Mouse (Mus musculus) hindbrain, embryonic 13.5 days (tissue): ENCODE results near the gene Wdr73. TPM values are rescaled to one million over a fixed set of nuclear protein-coding genes. Genes with fewer than 3 reads are reported as not detected.

ENCODE experiments used
- ATAC-seq: fragments of 200-750 bp; cut with Nextera tagmentation; 2 replicates; pipeline ENCODE4 v1.8.0; 2017; ENCODE audit warnings: moderate TSS enrichment; ENCODE audit not compliant: low FRiP score
- H3K27ac ChIP-seq: fragments of 300-500 bp; sonication (generic); 2 replicates; pipeline ENCODE4 v1.5.1; 2015; ENCODE audit warnings: inconsistent platforms, mild to moderate bottlenecking, moderate library complexity
- H3K27me3 ChIP-seq: fragments of 300-500 bp; sonication (generic); 2 replicates; pipeline ENCODE4 v1.6.1; 2015; ENCODE audit warnings: mild to moderate bottlenecking, inconsistent platforms
- H3K36me3 ChIP-seq: fragments of 300-500 bp; sonication (generic); 2 replicates; pipeline ENCODE4 v1.6.1; 2015; ENCODE audit warnings: mild to moderate bottlenecking, inconsistent platforms
- H3K4me1 ChIP-seq: fragments of 300-500 bp; sonication (generic); replicated peaks from 2 replicates; pipeline ENCODE4 v1.6.1; 2015; ENCODE audit warnings: inconsistent platforms
- H3K4me2 ChIP-seq: fragments of 300-500 bp; sonication (generic); 2 replicates; pipeline ENCODE4 v1.6.1; 2015; ENCODE audit warnings: inconsistent platforms, mild to moderate bottlenecking, moderate library complexity
- H3K4me3 ChIP-seq: fragments of 300-500 bp; sonication (generic); 2 replicates; pipeline ENCODE4 v1.5.1; 2015; ENCODE audit warnings: mild to moderate bottlenecking, inconsistent platforms
- H3K9ac ChIP-seq: fragments of 300-500 bp; sonication (generic); 2 replicates; pipeline ENCODE4 v1.6.1; 2015; ENCODE audit warnings: mild to moderate bottlenecking, inconsistent platforms
- H3K9me3 ChIP-seq: fragments of 300-500 bp; sonication (generic); 2 replicates; pipeline ENCODE4 v1.6.1; 2016; ENCODE audit warnings: inconsistent platforms
- WGBS: fragments of 180-500 bp; shearing (Covaris S2); methylation state at CpG from one replicate; pipeline ENCODE4 v1.1.7; 2015; 5-methylcytosine and 5-hydroxymethylcytosine counted together
- polyA plus RNA-seq: library from polyadenylated mRNA; unstranded; fragments of >200 nt; fragmentation: Nextera tagmentation; extraction: Ambion mirVana; gene quantifications from 2 replicates; pipeline ENCODE4 v1.2.1, GENCODE M21; 2015

The Wdr73 gene
- polyA plus RNA-seq, 1 experiment from 2014 or later: 36.5 TPM

GRCm38 (mm10) chr7:80846280-80846678, 54.8 kb downstream of the Wdr73 start:
- ATAC-seq: no peak
- H3K4me3 ChIP-seq: no peak overlapping the region
- H3K27me3 ChIP-seq: 0 out of 2 replicates have a peak, but pooled peaks cover 2% of the 10 kb centered on the region
- H3K9ac ChIP-seq: no peak overlapping the region
- no peaks in the 10 kb centered on the region for H3K4me1 ChIP-seq
- no peaks in the 10 kb centered on the region for H3K9me3 ChIP-seq
- WGBS: 92% methylated on average over 10 of the region's 10 CpGs
- no peak overlapping the region for H3K27ac ChIP-seq
- H3K4me2 ChIP-seq: no peak overlapping the region
- H3K36me3 ChIP-seq: no peaks in the 10 kb centered on the region

GRCm38 (mm10) chr7:80845621-80846279, 55.3 kb downstream of the Wdr73 start:
- H3K4me1 ChIP-seq: no peaks in the 10 kb centered on the region
- no peaks in the 10 kb centered on the region for H3K9me3 ChIP-seq
- H3K9ac ChIP-seq: no peak overlapping the region
- 79% methylated on average over 15 of the region's 15 CpGs for WGBS
- H3K27ac ChIP-seq: no peak overlapping the region
- no peak for ATAC-seq
- H3K36me3 ChIP-seq: no peaks in the 10 kb centered on the region
- H3K4me2 ChIP-seq: no peak overlapping the region
- 0 out of 2 replicates have a peak, but pooled peaks cover 2% of the 10 kb centered on the region for H3K27me3 ChIP-seq
- H3K4me3 ChIP-seq: no peak overlapping the region

GRCm38 (mm10) chr7:80844691-80845090, 56.4 kb downstream of the Wdr73 start:
- 96% methylated on average over 12 of the region's 12 CpGs for WGBS
- Histone ChIP-seq H3K27me3 (0 out of 2 replicates have a peak, but pooled peaks cover 5% of the 10 kb centered on the region), H3K4me3 (no peak overlapping the region), H3K4me2 (no peak overlapping the region), H3K27ac (no peak overlapping the region), H3K4me1 (no peaks in the 10 kb centered on the region), H3K9ac (no peak overlapping the region), H3K9me3 (no peaks in the 10 kb centered on the region), H3K36me3 (no peaks in the 10 kb centered on the region)
- no peak for ATAC-seq

GRCm38 (mm10) chr7:80843910-80844640, 57.0 kb downstream of the Wdr73 start:
- Histone ChIP-seq H3K9ac (no peak overlapping the region), H3K27ac (no peak overlapping the region), H3K9me3 (no peaks in the 10 kb centered on the region), H3K4me1 (no peaks in the 10 kb centered on the region), H3K36me3 (no peaks in the 10 kb centered on the region), H3K27me3 (0 out of 2 replicates have a peak, but pooled peaks cover 5% of the 10 kb centered on the region), H3K4me3 (no peak overlapping the region), H3K4me2 (no peak overlapping the region)
- ATAC-seq: no peak
- 91% methylated on average over 8 of the region's 8 CpGs for WGBS

- ATAC-seq: no peak
- Histone ChIP-seq H3K27ac (no peak overlapping the region), H3K9ac (no peak overlapping the region), H3K9me3 (no peaks in the 10 kb centered on the region), H3K4me2 (no peak overlapping the region), H3K36me3 (no peaks in the 10 kb centered on the region), H3K4me1 (no peaks in the 10 kb centered on the region), H3K27me3 (0 out of 2 replicates have a peak, but pooled peaks cover 5% of the 10 kb centered on the region), H3K4me3 (no peak overlapping the region)
- WGBS: 96% methylated on average over 1 of the region's 1 CpGs
Measured at GRCm38 (mm10) chr7:80843176-80843575, 57.9 kb downstream of the Wdr73 start.

DNA sequence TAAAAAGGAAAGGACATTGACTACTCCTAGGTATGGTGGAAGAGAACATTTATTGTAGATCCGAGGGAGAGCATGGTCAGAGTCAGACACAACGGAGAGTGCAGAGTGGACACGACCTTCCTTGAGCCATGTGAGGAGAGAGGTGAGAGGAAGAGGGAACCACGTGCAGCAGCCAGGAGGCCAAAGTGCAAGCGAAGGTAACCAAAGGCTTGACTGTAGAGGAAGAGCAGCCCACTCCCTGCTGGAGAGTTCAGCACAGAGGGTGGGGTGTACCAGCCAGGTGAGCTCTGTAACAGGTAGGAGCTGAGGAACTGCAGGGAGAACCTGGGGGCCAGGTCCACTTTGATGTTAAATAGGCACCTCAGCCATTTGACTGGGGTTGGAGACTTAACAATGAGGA, 58.9 kb downstream of the Wdr73 start:
- ATAC-seq: no peak
- H3K27ac ChIP-seq: no peak overlapping the region
- no peaks in the 10 kb centered on the region for H3K9me3 ChIP-seq
- WGBS: 79% methylated on average over 5 of the region's 5 CpGs
- H3K36me3 ChIP-seq: no peaks in the 10 kb centered on the region
- 0 out of 2 replicates have a peak, but pooled peaks cover 5% of the 10 kb centered on the region for H3K27me3 ChIP-seq
- H3K9ac ChIP-seq: no peak overlapping the region
- no peak overlapping the region for H3K4me3 ChIP-seq
- H3K4me2 ChIP-seq: no peak overlapping the region
- no peaks in the 10 kb centered on the region for H3K4me1 ChIP-seq

DNA sequence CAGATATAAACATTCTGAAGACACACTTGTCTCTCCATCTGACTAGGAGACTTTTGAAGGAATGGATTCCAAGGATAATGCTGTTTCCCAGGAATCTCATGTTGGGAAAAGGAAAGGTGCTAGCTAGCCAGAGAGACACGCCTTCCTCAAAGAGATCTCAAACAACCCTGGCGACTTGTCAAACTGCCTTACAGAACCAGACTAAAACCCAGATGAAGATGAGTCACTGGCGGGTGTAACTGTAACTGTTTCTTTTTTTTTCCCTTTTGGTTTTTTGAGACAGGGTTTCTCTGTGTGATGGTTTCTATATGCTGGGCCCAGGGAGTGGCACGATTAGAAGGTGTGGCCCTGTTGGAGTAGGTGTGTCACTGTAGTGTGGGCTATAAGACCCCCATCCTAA, 60.1 kb downstream of the Wdr73 start:
- Histone ChIP-seq H3K4me2 (no peak overlapping the region), H3K9ac (no peak overlapping the region), H3K4me3 (no peak overlapping the region), H3K4me1 (no peaks in the 10 kb centered on the region), H3K36me3 (no peaks in the 10 kb centered on the region), H3K27me3 (0 out of 2 replicates have a peak, but pooled peaks cover 5% of the 10 kb centered on the region), H3K9me3 (no peaks in the 10 kb centered on the region), H3K27ac (no peak overlapping the region)
- no peak for ATAC-seq
- 87% methylated on average over 4 of the region's 4 CpGs for WGBS

Other genes starting within 250 kb of the Wdr73 start
- gene Crtc3, start 212.4 kb downstream of the Wdr73 start, polyA plus RNA-seq: 14.3 and 16.5 TPM in 2 replicates
- gene Iqgap1, start 75.3 kb downstream of the Wdr73 start, polyA plus RNA-seq: 21.1 and 23.6 TPM in 2 replicates
- gene Zscan2, start 40.3 kb downstream of the Wdr73 start, polyA plus RNA-seq: 5.3 and 5.8 TPM in 2 replicates
- gene Nmb, start 3.8 kb upstream of the Wdr73 start, polyA plus RNA-seq: 7.4 and 8.0 TPM in 2 replicates
- 174 and 177 TPM in 2 replicates for gene Sec11a, start 46.5 kb upstream of the Wdr73 start, polyA plus RNA-seq
- 7.3 and 8.8 TPM in 2 replicates for gene Zfp592, start 92.4 kb upstream of the Wdr73 start, polyA plus RNA-seq
- gene Alpk3, start 156.3 kb upstream of the Wdr73 start, polyA plus RNA-seq: 0.14 and 0.16 TPM in 2 replicates
- gene Slc28a1, start 213.5 kb upstream of the Wdr73 start, polyA plus RNA-seq: not detected in 2 replicates